Mouse (Mus musculus) C2C12 (cell line): ENCODE measurements around the gene Aste1. TPM values are rescaled to one million over a fixed set of nuclear protein-coding genes. Genes with fewer than 3 reads are reported as not detected.
A peak's percentile ranks its signal among the peaks of the same experiment; 100 is the strongest.

ENCODE experiments used
- H3K27me3 ChIP-seq: one replicate; pipeline ENCODE4 v1.6.1; 2011; ENCODE audit not compliant: control insufficient read depth, insufficient read depth, insufficient read length
- H3K36me3 ChIP-seq: one replicate; pipeline ENCODE4 v1.6.1; 2011; ENCODE audit not compliant: control insufficient read depth, insufficient read depth
- H3K4me3 ChIP-seq: one replicate; pipeline ENCODE4 v1.5.1; 2011; ENCODE audit warnings: mild to moderate bottlenecking, control low read depth; ENCODE audit not compliant: poor library complexity, insufficient read depth, severe bottlenecking
- H3K79me2 ChIP-seq: one replicate; pipeline ENCODE4 v1.6.1; 2011; ENCODE audit not compliant: control insufficient read depth, insufficient read depth
- H3K79me3 ChIP-seq: one replicate; pipeline ENCODE4 v1.6.1; 2011; ENCODE audit warnings: low read depth, control low read depth
- H3ac ChIP-seq: one replicate; pipeline ENCODE3; 2011; ENCODE audit warnings: low read depth; ENCODE audit not compliant: control insufficient read depth, insufficient read length
- CEBPB ChIP-seq: IDR thresholded peaks from one replicate; pipeline ENCODE4 v1.6.1; 2011; ENCODE audit warnings: low read depth, mild to moderate bottlenecking, control low read depth, moderate library complexity
- CTCF ChIP-seq: IDR thresholded peaks from one replicate; pipeline ENCODE4 v1.5.1; 2011; ENCODE audit not compliant: control insufficient read depth, insufficient read depth, insufficient read length
- MAX ChIP-seq: IDR thresholded peaks from one replicate; pipeline ENCODE4 v1.6.1; 2011; ENCODE audit warnings: mild to moderate bottlenecking, control low read depth
- MYOD1 ChIP-seq: IDR thresholded peaks from one replicate; pipeline ENCODE4 v1.6.1; 2011; ENCODE audit warnings: low read depth; ENCODE audit not compliant: control insufficient read depth, insufficient read length
- MYOG ChIP-seq: IDR thresholded peaks from one replicate; pipeline ENCODE4 v1.6.1; 2011; ENCODE audit not compliant: control insufficient read depth, insufficient read length; ENCODE audit errors: extremely low read depth
- USF1 ChIP-seq: IDR thresholded peaks from one replicate; pipeline ENCODE4 v1.6.1; 2011; ENCODE audit warnings: low read depth, mild to moderate bottlenecking, control low read depth, moderate library complexity
- polyA plus RNA-seq: library from polyadenylated mRNA; unstranded; fragments of >200 nt; fragmentation: generic; extraction: Trizol; gene quantifications from one replicate; pipeline ENCODE4 v1.2.1, GENCODE M21; 2012; ENCODE audit warnings: missing spikeins

Aste1 gene
- polyA plus RNA-seq, 1 experiment = 3.3 TPM

DNA sequence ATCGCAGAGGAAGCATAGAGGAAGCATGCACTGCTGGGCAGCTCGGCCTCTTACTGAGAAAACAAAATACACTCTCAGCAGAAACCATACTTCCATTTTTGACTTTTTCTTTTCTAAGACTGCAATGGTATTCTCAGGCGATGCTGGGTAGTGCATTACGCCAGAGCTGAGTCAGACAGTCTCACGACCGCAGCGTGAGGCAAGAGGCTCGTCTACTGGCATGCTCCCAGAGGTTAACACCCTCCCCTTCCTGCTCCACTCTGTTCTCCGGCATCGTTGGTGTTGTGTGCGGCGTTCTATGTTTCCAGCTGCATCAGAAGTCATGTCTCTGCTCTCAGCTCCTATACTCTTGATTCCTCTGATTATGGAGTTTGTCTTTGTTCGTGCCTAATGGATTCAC is 63.8 kb downstream of the Aste1 start:
- TF ChIP-seq MAX (no peak), CEBPB (peak; percentile 66)
- no peaks in the 10 kb centered on the region for H3K79me3 ChIP-seq
- H3K27me3 ChIP-seq = no peaks in the 10 kb centered on the region
- no peak overlapping the region for H3K4me3 ChIP-seq
- H3ac ChIP-seq = no peak overlapping the region
- no peaks in the 10 kb centered on the region for H3K79me2 ChIP-seq
- H3K36me3 ChIP-seq = peaks cover 10% of the 10 kb centered on the region

DNA sequence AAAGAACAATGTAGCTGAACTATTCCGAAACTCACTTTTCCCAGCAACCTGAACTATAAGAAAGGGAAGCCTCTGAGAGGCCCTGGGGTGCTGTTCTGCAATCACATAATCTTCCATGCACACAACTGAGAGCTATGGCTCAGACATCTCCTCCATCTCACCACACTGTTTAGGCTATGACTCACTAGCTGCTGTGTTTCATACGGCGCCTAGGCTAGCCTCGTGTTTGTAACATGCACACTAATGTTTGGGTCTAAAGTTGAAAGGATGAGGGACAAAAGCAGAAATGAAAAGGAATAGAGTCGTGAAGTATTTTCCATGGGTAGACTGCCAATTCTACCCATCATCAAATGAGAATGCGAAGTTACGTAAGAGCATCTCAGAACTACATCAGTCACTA is 66.3 kb downstream of the Aste1 start:
- Histone ChIP-seq H3K79me3 (no peaks in the 10 kb centered on the region), H3K36me3 (peaks cover 10% of the 10 kb centered on the region), H3K4me3 (no peak overlapping the region), H3ac (no peak overlapping the region), H3K79me2 (no peaks in the 10 kb centered on the region), H3K27me3 (no peaks in the 10 kb centered on the region)
- TF ChIP-seq MYOD1 = no peak
- TF ChIP-seq MAX = no peak
- TF ChIP-seq MYOG = no peak
- TF ChIP-seq USF1 = no peak
- no peak for TF ChIP-seq CTCF

Other genes with a start within 250 kb of the Aste1 start
- 0.05 TPM for gene Nek11, start 132 bp downstream of the Aste1 start, polyA plus RNA-seq
- gene Atp2c1, start 131.9 kb downstream of the Aste1 start, polyA plus RNA-seq = 20.7 TPM
- 8.5 TPM for gene Pik3r4, start 247.6 kb downstream of the Aste1 start, polyA plus RNA-seq